Mouse (Mus musculus): ENCODE results near the gene Mical1.

The Mical1 gene

GRCm38 (mm10) chr10:41519640-41520409 is 43.7 kb downstream of the Mical1 start:
- peak; percentile 54 for DNase-seq (ENCODE audit: low spot score)

- no peak for DNase-seq (ENCODE audit: low spot score)
Measured at GRCm38 (mm10) chr10:41520410-41520673, 44.2 kb downstream of the Mical1 start.

DNA sequence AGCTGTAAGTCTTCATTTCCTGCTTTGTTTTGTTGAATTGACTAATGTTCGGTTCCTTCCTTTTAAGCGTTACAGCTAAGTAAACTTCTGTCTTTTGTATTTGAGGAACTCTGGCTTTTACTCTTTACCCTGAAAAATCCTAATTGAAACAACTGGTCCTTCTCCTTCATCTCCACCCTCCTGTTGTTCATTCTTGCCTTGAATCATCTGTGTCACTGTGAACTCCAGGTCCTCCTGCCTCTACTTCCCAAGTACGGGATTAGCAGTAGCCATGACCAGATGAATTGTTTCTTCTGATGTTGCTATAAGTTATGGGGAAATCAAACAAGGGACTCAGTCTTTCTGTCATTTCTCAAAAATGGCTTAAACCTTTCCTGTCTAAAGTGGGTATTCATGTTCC is 47.3 kb downstream of the Mical1 start:
- DNase-seq (ENCODE audit: low spot score) = no peak

DNA sequence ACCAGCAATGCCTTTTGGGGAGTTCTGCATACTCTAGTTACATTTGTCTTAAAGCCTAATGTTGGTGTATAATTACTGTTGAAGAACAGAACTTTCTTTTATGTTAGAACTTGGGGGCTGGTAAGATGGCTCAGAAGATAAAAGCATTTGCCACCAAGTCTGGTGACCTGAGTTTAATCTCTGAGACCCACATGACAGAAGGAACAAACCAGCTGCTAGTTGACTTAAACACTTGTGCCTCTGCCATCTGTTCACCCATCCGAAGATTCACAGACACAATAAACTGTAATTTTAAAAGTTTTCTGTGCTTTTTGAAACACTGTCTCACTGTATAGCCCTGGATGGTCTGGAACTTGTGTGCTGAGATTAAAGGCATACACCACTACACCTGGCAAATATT is 49.6 kb downstream of the Mical1 start:
- no peak for DNase-seq (ENCODE audit: low spot score)

DNA sequence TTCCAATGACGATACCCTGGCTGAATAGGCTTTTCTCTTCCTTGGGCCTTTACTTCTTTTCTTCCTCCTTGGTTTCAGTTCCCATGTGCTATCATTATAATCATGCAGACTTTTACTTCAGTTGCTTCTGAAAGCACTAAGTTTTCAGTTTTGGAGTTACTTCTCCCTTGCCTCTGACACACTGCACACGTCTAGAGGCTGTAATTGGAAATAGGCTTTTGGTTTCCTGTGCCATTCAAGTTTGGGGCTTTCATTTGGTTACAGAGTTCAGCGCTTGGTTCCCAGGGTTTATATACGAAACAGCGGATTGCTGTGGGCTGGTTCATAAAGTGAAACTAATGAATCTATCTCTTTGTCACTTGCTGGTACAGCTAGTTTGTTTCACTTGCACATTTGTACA is 53.9 kb downstream of the Mical1 start:
- no peak for DNase-seq (ENCODE audit: low spot score)

DNA sequence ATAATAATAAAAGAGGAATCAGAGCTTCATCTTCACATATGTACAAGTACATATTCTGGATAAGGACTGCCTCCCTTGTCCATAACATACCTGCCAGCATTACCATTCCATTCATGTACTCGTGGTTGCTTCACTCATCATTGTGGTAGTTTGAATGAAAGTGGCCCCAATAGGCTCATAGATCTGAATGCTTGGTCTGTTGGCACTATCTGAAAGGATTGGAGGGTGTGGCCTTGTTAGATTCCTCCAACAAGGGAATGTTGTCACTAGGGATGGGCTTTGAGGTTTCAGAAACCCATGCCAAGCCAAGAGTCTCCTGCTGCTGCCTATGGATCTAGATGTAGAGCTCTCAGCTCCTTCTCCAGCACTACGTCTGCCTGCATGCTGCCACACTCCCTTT is 59.9 kb downstream of the Mical1 start:
- DNase-seq (ENCODE audit: low spot score) = no peak
